Mouse (Mus musculus) mouse embryonic stem cell (cell line): ENCODE results near the gene Sulf2.

Experiments used
- in situ Hi-C, 2 experiments: fragments of 300-500 bp; cut with MboI; formaldehyde crosslinking; loops; 1 replicate in 1 of 2; 3 replicates in 1 of 2; pipeline ENCODE4 v1.14.3; 2019 to 2020; ENCODE audit warnings: low sequenced_read_pairs in 2 of 2, low pct_unique_long_range_greater_than_20kb in 1 of 2, mixed read lengths in 1 of 2; ENCODE audit not compliant: unreplicated experiment in 1 of 2

Gene Sulf2

GRCm38 (mm10) chr2:166135711-166136485 lies 19.6 kb downstream of the Sulf2 start:
- in situ Hi-C loops = no loop called here

GRCm38 (mm10) chr2:166128756-166129155 lies 26.7 kb downstream of the Sulf2 start:
- in situ Hi-C loops = no loop called here

- in situ Hi-C loops = no loop called here
These were observed 27.4 kb downstream of the Sulf2 start for GRCm38 (mm10) chr2:166128032-166128431.

GRCm38 (mm10) chr2:166126343-166126742 lies 29.1 kb downstream of the Sulf2 start:
- in situ Hi-C loops = no loop called here

GRCm38 (mm10) chr2:166125492-166126252 lies 29.8 kb downstream of the Sulf2 start:
- in situ Hi-C loops = no loop called here

- in situ Hi-C loops = no loop called here
These were observed 30.4 kb downstream of the Sulf2 start for GRCm38 (mm10) chr2:166125033-166125432.

- in situ Hi-C loops = no loop called here
These were observed 32.7 kb downstream of the Sulf2 start for GRCm38 (mm10) chr2:166122781-166123180.

GRCm38 (mm10) chr2:166121681-166122355 lies 33.6 kb downstream of the Sulf2 start:
- in situ Hi-C loops = no loop called here

- in situ Hi-C loops = loop anchor here in 1 of 2 experiments (10.0 kb wide), 1 partner anchor 665 kb away; no protein-coding TSS in a partner anchor
These were observed 35.5 kb downstream of the Sulf2 start for GRCm38 (mm10) chr2:166119992-166120391.

GRCm38 (mm10) chr2:166116704-166117103 lies 38.8 kb downstream of the Sulf2 start:
- in situ Hi-C loops = loop anchor here in 1 of 2 experiments (10.0 kb wide), 1 partner anchor 668 kb away; no protein-coding TSS in a partner anchor

GRCm38 (mm10) chr2:166116278-166116608 lies 39.2 kb downstream of the Sulf2 start:
- in situ Hi-C loops = loop anchor here in 1 of 2 experiments (10.0 kb wide), 1 partner anchor 669 kb away; no protein-coding TSS in a partner anchor

GRCm38 (mm10) chr2:166115571-166116277 lies 39.7 kb downstream of the Sulf2 start:
- in situ Hi-C loops = loop anchor here in 1 of 2 experiments (10.0 kb wide), 1 partner anchor 669 kb away; no protein-coding TSS in a partner anchor

- in situ Hi-C loops = loop anchor here in 1 of 2 experiments (10.0 kb wide), 1 partner anchor 672 kb away; no protein-coding TSS in a partner anchor
These were observed 42.5 kb downstream of the Sulf2 start for GRCm38 (mm10) chr2:166112986-166113385.

- in situ Hi-C loops = loop anchor here in 1 of 2 experiments (10.0 kb wide), 1 partner anchor 673 kb away; no protein-coding TSS in a partner anchor
These were observed 43.6 kb downstream of the Sulf2 start for GRCm38 (mm10) chr2:166111831-166112250.

- in situ Hi-C loops = loop anchor here in 1 of 2 experiments (10.0 kb wide), 1 partner anchor 674 kb away; no protein-coding TSS in a partner anchor
These were observed 44.2 kb downstream of the Sulf2 start for GRCm38 (mm10) chr2:166111238-166111637.

- in situ Hi-C loops = loop anchor here in 1 of 2 experiments (10.0 kb wide), 1 partner anchor 674 kb away; no protein-coding TSS in a partner anchor
These were observed 44.7 kb downstream of the Sulf2 start for GRCm38 (mm10) chr2:166110764-166111163.

- in situ Hi-C loops = no loop called here
These were observed 47.1 kb downstream of the Sulf2 start for GRCm38 (mm10) chr2:166108326-166108725.

GRCm38 (mm10) chr2:166107911-166108310 lies 47.6 kb downstream of the Sulf2 start:
- in situ Hi-C loops = no loop called here
